Mouse (Mus musculus) R1 (cell line): ENCODE measurements around the gene Igsf9.
A peak's percentile ranks its signal among the peaks of the same experiment; 100 is the strongest.

Experiments
- DNase-seq: peaks from one replicate; pipeline ENCODE4 v3.0.0-alpha.2; 2018; ENCODE audit warnings: low read depth, low spot score

The Igsf9 gene

DNA sequence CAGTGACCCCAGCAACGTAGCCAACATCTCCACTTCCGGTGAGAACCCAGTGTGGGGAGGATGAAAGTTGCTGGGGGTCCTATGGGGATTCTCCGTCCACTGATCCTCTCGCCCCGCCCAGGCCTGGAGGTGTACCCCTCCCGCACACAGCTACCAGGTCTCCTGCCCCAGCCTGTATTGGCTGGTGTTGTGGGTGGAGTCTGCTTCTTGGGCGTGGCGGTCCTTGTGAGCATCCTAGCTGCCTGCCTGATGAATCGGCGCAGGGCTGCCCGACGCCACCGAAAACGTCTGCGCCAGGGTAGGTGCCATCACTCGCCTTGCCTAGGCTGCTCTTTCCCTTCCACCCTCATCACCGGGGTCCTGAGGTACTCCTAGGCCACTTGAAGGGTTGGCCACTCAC lies 14.4 kb downstream of the Igsf9 start:
- DNase-seq = peak; percentile 74

DNA sequence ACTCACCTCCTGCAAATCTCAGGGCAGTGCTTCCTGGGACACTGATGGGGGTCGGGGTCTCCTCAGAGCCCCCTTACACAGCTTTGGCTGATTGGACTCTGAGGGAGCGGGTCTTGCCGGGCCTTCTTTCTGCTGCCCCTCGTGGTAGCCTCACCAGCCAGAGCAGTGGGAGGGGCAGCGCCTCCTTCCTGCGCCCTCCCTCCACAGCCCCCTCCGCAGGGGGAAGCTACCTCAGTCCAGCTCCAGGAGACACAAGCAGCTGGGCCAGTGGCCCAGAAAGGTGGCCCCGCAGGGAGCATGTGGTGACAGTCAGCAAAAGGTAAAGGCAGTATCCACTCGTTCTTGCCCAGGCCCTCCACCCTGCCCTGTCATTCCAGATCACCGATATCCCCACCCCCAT lies 15.8 kb downstream of the Igsf9 start:
- no peak for DNase-seq

DNA sequence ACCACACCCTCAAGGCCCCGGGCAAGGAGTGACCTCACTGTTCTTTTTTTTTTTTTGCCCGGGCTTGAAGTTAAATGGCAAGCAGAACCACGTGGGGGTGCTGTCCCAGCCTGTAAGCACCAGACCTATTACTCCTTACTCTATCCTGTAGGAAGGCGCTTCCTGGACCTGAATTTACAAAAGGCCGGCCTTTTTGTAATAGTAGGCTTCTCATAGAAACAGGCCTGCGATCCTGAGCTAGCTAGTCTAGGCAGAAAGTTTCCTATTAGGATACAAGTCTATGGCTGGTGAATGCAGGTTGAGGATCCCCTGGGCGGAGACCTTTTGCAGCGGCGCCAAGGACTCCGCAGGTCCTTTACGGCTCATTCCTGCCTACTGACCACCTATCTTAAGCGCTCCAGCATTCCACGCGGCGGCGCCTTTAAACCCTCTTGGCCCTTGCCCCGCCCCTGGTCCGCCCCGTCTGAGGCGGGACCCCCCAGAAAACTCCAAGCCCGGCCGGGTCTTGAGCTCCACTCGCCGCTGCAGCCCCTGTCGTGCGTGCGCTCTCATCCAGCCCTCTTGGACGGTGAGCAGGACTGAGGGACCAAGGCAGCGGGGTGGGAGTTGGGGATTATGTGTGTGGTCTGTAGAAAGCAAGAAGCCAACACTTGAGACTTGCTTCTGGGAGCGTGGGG lies 18.3 kb downstream of the Igsf9 start, which contains the start of gene Tagln2:
Tagln2 (plus strand) TSS at position 283 of the 677 bp plus-strand sequence.
- DNase-seq = peak; percentile 91

DNA sequence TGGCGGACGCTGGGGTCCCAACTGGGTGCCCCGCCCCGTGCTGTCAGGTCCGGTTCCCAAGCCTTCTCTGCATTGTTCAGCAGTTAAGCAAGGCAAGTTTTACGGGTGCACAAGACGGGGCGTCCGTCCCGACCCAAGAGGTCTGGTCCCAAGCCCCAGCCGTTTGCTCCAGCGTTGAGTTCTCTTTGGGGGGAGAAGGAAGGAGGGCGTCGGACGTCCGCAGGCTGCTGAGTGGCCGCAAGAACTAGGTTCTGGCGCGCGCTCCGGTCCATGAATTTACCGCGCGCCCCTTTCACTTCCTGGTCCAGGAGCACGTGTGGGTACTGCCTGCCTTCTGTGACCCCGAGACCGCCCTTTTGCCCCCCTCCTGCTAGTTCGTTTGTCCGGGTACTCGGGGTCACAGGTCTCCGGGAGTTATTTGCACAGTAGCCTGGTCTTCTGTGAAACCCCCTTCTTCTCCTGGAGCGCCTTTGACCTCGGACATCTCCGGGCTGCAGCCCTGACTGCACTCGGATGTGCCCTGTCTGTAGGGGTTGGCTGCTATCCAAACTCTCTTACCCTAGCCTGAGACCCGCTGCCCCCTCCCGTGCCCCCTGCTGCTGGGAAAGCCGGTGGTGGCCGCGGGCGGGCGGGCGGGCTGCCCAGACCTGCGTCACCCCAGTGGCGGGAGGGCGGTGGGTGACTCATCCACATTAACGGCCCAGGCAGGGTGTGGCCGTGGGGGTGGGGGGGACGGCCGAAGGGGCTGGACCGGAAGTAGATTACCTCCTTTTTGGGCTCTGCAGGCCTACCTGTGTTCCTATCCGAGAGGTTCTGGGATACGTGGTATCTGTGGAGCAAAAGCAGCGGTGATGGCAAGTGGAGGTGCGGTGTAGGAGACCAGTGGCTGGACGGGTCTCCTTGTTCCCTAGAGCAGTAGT lies 19.1 kb downstream of the Igsf9 start:
- peak; percentile 52 for DNase-seq

DNA sequence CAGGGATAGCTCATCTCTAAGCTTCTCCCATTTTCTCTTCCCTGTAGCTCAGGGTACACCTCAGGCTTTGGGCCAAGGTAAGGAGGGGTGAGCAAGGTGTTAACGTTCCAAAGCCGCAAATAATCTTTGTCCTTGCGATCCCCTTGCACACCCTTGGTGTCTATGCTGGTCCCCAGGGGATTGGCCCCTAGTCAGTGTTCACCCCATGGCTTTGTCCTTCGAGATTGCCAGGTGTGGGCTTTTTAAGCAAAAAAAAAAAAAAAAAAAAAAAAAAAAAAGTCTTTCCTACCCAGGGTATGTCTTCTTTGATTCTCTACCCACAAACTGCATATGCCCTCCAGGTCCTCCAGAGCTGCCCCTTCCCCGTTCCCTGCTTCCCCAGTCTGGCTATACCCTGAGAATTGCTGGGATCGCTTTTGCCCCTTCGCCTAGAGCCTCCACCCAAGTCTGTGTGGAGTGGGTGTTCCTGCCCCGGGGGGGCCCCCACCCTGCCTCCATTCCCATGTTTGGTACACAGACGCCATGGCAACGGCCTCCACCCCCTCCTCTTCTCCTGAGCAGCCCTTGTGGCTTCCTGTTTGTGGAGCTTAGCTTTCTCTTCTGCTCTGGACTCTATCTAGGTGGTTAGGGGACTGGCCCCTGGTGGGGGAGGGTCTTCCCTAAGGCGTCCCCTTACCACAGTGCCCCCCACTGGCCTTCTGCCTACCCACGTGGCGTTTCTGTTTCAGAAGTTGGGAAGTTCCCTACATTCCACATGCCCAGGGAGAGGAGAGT lies 20.0 kb downstream of the Igsf9 start:
- DNase-seq = peak; percentile 64

DNA sequence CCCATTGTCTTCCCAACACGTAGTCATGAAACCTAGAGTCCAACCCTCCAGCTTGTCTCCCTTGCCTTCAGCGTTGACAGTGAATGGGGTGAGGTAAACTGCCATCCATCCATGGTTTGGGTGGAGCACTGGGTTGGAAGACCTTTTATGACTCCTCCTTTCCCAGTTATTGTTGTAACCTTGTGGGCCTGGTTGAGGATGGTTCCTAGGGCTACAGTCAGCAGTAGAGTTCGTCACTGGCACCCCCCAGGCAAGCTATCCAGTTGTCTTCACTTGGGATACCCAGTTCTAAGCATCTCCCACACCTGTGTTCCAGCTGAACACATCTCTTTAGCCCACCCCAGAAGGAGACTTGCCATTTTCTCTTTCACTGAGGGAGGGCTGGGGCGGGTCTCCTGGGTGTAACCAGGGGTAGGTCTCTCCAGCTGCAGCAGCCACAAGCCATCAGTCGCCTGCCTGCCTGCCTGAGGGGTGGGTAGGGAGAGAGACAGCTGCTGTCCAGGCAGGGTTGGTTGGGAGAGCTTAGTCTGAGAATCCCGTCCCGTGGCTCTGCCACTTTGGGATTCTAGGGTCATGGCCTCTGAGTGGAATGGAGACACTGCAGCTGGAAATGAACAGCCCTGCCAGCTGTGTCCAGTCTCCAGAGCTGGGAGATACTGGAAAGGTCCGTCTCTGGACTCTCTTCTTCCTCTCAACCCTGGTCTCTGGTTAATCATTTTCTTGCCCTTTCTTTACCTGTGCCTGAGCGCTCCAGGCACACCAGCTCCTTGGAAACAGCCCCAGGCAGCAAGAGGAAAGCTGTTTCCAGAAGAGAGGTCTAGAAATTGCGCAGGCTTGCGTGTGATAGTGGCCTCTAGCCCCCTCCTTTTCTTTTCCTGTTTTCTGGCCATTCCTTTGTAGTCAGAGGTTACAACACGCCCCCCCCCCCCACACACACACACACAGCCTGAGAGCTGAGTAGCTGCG lies 20.8 kb downstream of the Igsf9 start:
- DNase-seq = no peak

DNA sequence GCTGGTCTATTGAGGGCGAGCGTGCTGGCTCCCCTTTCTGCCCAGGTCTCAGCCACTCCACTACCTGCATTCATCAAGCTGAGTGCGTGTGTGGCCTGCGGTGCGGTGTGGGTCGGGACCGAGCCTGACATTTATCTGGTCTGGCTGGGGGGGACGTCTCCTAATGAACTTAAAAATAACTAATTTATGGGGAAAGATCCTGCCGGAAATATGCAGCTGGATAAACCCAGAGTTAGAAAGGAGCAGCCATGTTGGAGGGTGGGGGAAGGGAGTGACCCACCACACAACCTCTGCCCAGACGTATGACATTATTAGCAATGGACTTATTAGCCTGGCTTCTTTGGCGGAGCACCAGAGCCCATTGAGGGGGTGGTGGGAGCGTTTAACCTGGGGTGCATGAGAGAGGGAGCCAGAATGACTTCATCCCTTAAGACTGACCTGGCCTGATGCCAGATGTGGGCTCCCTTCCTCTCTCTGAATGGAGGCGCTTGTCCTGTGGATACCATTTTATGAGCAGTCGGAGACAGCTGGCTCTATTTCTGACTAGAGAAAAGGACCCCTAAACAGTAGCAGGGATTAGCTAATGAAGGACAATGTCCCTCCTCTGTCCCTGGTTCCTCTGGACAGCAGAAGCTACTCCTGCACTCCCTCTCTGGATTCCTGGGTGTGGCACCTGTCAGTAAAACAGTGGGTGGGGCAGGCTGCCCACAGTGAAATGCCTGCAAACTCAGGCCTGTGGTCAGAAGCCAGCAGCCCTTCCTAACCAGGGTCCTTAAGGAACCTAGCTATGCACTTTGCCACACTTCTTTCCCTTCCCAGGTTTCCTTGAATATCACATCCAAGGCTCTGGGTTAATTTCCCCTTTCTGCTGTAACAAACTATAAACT lies 21.8 kb downstream of the Igsf9 start:
- DNase-seq = no peak

DNA sequence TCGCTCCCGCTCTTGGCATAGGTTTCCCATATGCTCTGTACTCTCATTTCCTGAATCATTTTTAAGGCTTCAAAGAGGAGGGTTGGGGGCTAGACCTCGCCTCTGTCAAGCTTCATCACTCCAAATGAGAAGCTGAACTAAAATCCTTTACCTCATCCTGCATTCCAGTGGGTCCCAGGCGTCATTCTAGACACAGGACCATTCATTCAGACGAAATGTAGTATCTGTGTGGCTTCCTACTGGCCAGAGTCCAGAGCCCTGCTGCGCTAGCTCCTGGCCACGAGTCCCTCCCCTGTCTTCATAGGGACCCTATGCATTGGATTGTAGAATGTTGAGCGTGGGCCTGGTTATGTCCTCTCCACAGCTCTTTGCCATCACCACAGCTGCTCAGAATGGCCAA lies 23.2 kb downstream of the Igsf9 start:
- DNase-seq = no peak

DNA sequence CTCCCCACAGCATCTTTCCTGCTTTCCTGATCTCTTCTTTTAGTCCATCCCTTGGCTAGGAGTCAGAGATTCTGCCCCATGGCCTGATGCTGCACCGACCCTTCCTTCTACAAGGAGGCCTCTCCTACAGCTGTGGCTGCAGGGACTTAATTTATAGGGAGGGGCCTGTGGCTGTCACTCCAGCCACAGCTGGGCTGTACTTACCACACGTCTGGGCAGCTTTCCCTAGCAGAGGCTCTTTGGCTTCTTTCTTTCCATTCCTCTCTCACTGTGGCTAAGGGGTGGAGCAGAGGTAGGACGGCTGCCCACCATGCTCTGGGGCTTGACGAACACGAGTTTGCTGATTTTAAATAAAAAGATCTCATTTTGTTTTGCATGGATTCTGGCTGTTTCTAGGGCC lies 25.4 kb downstream of the Igsf9 start:
- no peak for DNase-seq

DNA sequence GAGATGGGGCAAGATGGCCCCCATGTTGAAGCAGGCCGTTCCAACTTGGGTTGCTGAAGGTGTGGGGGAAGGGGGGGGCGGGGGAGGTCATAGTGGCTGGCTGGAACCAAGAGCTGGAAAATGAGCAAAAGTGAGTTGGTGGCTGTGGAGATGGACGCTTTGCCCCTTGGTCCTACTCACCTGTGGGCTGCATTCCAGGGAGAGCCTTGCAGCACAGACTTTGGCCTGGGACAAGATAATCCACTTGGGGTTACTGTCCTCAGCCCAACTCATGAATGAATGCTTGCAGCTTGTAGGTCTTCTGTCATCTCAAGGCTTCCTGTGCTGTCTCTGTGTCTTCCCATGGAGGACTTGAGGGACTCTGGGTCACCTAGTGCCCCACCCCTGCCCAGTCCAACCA lies 26.1 kb downstream of the Igsf9 start:
- no peak for DNase-seq

DNA sequence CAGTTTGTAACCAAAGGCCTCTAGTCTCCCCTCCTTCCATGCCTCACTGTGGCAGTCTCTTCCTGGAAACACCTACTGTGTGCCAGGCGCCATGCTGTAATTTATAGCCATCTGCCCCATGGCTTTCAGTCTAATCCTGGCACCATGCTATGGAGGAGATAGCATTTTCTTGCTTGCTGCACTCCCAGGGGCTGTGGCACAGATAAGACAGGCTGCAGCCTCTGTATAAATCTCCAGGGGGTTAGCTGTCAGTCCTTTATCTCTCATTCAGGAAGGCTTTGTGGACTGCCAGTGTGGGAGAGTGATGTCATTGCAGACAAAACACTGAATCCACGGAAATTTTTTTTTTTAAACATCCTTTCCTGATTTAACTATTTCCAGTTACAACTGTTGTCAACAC lies 26.6 kb downstream of the Igsf9 start:
- DNase-seq = no peak

DNA sequence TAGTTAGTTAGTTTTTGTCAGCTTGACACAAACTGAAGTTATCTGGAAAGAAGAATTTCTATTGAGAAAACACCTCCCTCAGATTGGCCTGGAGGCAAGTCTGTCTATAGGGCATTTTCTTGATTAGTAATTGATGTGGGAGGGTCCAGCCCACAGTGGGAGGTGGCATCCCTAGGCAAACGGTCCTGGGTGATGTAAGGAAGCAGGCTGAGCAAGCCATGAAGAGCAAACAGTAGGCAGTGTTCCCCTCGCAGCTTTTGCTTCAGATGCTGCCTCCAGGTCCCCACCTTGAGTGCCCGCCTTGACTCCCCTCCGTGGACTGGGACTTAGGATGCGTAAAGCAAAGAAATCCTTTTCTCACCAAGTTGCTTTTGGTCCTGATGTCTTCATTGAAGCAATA lies 27.6 kb downstream of the Igsf9 start:
- DNase-seq = no peak

DNA sequence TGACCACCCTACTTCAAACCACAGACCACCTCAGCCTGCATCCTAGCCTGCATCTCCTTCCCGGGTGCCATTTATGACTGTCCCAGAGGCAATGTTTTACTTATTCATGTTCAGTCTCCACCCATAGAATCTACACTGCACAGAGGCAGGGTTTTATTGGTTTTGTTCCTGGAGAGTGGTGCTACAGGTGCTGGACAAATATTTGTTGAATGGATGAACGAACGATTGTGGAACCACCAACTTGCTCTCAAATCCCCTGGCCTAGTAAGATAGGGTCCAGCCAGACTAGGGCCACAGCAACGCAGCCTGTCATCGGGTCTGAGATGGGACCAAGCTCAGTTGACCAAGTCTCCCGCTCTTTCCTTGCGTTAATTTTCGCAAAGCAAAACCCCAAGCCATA lies 28.4 kb downstream of the Igsf9 start:
- DNase-seq = no peak

DNA sequence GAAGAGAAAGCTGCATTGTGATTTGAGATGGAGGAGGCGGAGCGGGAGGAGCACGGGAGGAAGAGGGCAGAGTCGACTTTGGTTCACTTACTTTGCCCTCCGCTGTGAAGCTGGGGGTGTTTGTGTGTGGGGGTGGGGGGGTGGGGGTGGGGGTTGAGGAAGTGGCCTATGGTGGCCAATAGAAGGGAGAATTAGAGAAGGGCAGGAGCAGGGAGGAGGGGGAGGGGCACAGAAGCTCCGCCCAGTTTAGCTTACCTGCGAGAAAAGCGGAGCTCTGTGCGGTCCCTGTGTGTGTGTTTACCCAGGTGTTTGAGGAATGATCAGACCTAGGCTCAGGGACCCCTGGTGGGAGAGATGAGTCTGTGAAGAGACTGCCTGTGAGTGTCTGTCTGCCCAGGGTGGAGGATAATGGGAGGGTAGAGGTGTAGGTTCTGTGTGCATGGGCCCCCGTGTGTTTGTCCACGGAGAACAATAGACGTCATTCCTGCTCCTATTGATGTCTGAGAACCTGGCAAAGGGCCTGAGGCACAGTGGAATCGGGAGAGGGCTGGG lies 28.9 kb downstream of the Igsf9 start:
- peak; percentile 76 for DNase-seq

DNA sequence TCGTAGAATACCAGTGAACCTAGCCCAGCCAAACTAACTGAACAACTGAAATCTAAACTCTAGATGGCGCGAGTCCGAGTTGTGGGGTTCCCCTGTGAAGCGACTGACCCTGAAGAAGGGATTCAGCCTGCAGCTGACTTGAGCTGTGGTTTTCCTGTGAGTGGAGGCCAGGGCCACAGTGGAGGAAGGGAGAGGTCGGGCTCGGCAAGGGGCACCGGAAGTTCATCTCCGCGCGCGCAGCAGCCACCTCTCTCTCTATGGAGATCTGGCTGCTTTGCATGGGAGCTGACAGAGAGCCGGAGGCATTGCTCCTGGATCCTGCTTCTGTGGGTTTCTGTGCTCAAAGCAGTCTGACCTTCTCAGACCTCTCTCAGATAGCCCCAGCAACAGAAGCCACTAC lies 31.4 kb downstream of the Igsf9 start:
- DNase-seq = peak; percentile 65

DNA sequence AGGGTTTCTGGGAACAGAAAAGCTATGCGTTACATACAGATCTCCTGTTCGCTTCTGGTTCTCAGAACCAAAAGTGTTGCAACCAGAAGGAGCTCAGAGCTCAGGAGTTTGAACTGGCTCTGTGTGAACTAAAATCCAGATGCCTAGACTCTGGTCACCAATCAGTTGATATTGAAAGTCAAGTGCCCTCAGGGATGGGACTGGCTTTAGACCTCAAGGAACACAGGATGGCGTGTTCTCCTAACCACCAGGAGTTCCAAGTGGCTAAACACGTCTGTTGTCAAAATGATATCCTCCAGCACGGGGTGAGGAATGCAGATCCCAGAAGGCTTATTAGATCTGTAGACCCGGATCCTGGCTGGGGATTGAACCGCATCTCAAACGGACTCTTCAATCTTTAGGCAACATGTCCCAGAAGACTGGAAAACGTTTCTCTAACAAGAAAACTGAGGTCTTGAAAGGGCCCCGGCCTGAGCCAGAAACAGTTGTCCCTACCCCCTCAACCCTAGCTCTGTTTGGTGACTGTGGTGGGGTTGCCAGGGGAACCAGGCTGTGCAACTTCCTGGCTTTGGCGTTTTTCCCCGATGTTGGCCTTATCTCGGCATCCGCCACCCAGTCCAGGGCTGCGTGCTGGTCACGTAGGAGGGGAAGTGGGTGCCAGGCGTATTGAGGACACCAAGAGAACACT lies 32.1 kb downstream of the Igsf9 start:
- DNase-seq = peak; percentile 56

DNA sequence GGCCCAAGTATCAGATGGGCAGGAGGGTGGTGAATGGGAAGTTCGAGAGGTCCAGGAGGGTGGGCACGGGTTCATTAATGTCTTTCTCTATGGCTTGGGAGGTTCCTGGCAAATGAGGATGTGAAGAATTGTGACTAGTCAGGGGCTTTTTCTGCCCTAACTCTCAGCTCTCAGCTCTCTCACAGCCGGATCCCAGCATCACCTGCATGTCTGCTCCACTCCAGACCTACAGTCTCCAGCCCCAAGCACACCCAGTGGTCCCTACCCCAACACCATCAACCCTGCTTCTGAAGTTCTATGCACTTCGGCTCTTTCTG lies 32.6 kb downstream of the Igsf9 start:
- no peak for DNase-seq

DNA sequence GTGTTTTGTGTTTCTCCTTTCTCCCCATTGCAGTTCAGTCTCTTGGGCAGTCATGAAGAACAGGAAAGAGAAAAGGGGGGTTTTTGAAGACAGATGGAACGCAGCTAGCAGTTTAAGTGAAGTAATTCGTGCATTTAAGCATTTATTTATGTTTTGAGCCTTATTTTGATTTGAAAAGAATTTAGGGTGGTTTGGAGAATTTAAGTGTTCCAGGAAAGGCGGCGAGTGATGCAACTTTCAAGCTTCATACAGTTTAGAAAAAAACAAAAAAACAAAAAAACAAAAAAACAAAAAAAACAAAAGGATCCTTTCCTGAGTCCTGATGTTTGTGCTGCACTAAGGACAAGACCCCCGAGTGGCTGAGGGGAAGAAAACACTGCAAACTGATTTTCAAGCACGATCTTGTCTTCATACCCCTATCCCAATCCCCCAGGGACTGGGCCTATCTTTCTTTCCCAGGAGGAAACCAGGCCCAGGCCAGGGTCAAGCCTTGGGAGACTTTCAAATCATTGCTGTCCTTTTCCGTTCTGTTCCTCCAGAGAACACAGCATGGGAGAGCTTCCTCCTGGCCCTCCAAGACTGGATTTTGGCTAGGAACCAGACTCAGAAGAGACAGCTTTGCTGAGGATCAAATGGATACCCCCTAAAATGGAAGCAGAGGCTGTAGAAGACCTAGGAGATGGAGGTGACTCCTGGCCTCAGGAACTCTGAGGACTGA lies 33.1 kb downstream of the Igsf9 start:
- DNase-seq = no peak

DNA sequence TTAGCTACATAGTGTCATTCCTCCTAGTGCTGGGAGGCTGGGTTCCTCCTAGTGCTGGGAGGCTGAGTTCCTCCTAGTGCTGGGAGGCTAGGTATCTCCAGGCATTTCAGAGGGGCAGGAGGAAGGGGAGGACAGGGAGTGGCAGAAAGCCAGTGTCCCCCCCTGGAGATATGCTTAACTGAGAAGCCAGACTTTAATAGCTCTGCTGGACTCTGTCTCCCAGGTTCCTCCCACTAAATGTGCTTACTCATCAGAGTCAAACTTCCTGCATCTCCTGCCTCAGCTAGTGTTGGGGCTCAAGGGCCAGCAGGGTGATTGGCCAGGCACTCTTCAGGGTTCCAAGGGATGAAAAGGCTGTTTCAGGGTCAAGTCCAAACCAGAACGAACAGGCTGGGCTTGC lies 33.8 kb downstream of the Igsf9 start:
- DNase-seq = peak; percentile 61
